Mouse (Mus musculus) CD4-positive helper T cell, adult 2 months (primary cell): Measurements from ENCODE around the gene Tceanc.

ENCODE experiments used
- DNase-seq: peaks from one replicate; pipeline ENCODE4 v3.0.0-alpha.2; 2012; ENCODE audit warnings: low read depth, missing footprints, low spot score

Gene Tceanc

GRCm38 (mm10) chrX:166495052-166495451 lies 23.3 kb downstream of the Tceanc start:
- DNase-seq, result no peak

GRCm38 (mm10) chrX:166479365-166479983 lies 38.9 kb downstream of the Tceanc start, which contains the start of gene Rab9:
Rab9 (minus strand) TSS chrX:166479867.
- DNase-seq, result peak; percentile 90

- DNase-seq, result peak; percentile 45
Observed at GRCm38 (mm10) chrX:166478631-166479364, 39.6 kb downstream of the Tceanc start.

- no peak for DNase-seq
Observed at GRCm38 (mm10) chrX:166477393-166477792, 41.0 kb downstream of the Tceanc start.

GRCm38 (mm10) chrX:166472612-166473011 lies 45.8 kb downstream of the Tceanc start:
- no peak for DNase-seq

- DNase-seq, result no peak
Observed at GRCm38 (mm10) chrX:166468321-166468720, 50.0 kb downstream of the Tceanc start.

GRCm38 (mm10) chrX:166455525-166455924 lies 62.8 kb downstream of the Tceanc start:
- DNase-seq, result no peak

GRCm38 (mm10) chrX:166454331-166454730 lies 64.0 kb downstream of the Tceanc start:
- DNase-seq, result no peak

- DNase-seq, result no peak
Observed at GRCm38 (mm10) chrX:166453532-166453931, 64.8 kb downstream of the Tceanc start.
